In genomic region chr16:94289138-94290072, GRCm38 (mm10) we compare ENCODE assay signal across 8 mouse cellular contexts. TPM values are rescaled to one million over a fixed set of nuclear protein-coding genes. Genes with fewer than 3 reads are reported as not detected.
A peak's percentile ranks its signal among the peaks of the same experiment; 100 is the strongest.
DNase-seq lines count a peak whose midpoint lies in the region; ATAC-seq and TF ChIP-seq lines count a peak whose summit lies in the region.

No protein-coding gene starts in this region.

- H3K9ac ChIP-seq in embryonic facial prominence, embryonic 14.5 days (ENCODE audit: low read depth, low read length), result peak overlapping the region; percentile 80
- peak overlapping the region; percentile 39 for H3K9ac ChIP-seq in lung, postnatal 0 days (replicated peaks; ENCODE audit: low read depth)

- H3K36me3 ChIP-seq in embryonic facial prominence, embryonic 14.5 days (ENCODE audit: control insufficient read depth, insufficient read depth, low read length), result no peaks in the 10 kb centered on the region
- no peaks in the 10 kb centered on the region for H3K36me3 ChIP-seq in lung, postnatal 0 days (ENCODE audit: insufficient read depth, low read length)

- WGBS in embryonic facial prominence, embryonic 14.5 days, result 18% methylated on average over 22 of the region's 39 CpGs
- WGBS in lung, postnatal 0 days, result 12% methylated on average over 30 of the region's 39 CpGs

- 0 out of 2 replicates have a peak, but pooled peaks have one; percentile 16 for TF ChIP-seq CTCF in lung, postnatal 0 days (IDR thresholded peaks at IDR 0.05)

- no peaks in the 10 kb centered on the region for H3K27me3 ChIP-seq in embryonic facial prominence, embryonic 14.5 days (replicated peaks; ENCODE audit: control insufficient read depth, insufficient read depth, low read length)
- H3K27me3 ChIP-seq in lung, postnatal 0 days (replicated peaks; ENCODE audit: insufficient read depth, low read length), result no peaks in the 10 kb centered on the region

- H3K27ac ChIP-seq in embryonic facial prominence, embryonic 14.5 days (replicated peaks; ENCODE audit: low read depth, low read length), result no peak overlapping the region
- no peak overlapping the region; the same call in 1 of the 2 replicates for H3K27ac ChIP-seq in lung, postnatal 0 days (ENCODE audit: low read length)

- peak; percentile 35 to 47 for DNase-seq in adrenal gland, adult 18-20 months (ENCODE audit: low spot score in 2 of 2)
- DNase-seq in adrenal gland, adult 2 months, result no peak
- DNase-seq in embryonic facial prominence, embryonic 14.5 days (ENCODE audit: low spot score), result peak; percentile 55
- peak; percentile 26 to 47 for DNase-seq in heart, postnatal 36 days
- DNase-seq in layer of hippocampus, postnatal 25 days (ENCODE audit: extremely low spot score in 1 of 2, low spot score in 1 of 2), result peak; percentile 49 to 72
- no peak for DNase-seq in lung, postnatal 0 days (ENCODE audit: low spot score)
- DNase-seq in right cerebral cortex, postnatal 14 days, result peak; percentile 63

- H3K4me3 ChIP-seq in embryonic facial prominence, embryonic 14.5 days (ENCODE audit: low read depth, low read length), result peak overlapping the region; percentile 86
- peak overlapping the region; percentile 70 for H3K4me3 ChIP-seq in lung, postnatal 0 days (ENCODE audit: low read depth, low read length)

- peaks cover 4% of the 10 kb centered on the region for H3K4me1 ChIP-seq in embryonic facial prominence, embryonic 14.5 days (ENCODE audit: control insufficient read depth, insufficient read depth, low read length)
- no peaks in the 10 kb centered on the region; the same call in 1 of the 2 replicates for H3K4me1 ChIP-seq in lung, postnatal 0 days (ENCODE audit: insufficient read depth, low read depth, low read length)

- H3K9me3 ChIP-seq in embryonic facial prominence, embryonic 14.5 days (ENCODE audit: control insufficient read depth, low read length), result no peaks in the 10 kb centered on the region
- H3K9me3 ChIP-seq in lung, postnatal 0 days (ENCODE audit: low read length), result no peaks in the 10 kb centered on the region

- TF ChIP-seq EP300 in lung, postnatal 0 days (IDR thresholded peaks at IDR 0.05), result no peak

- intact Hi-C loops in heart, postnatal 36 days (cut with DNase I), result no loop called here

- ATAC-seq in activated CD4-positive, CD25-positive, alpha-beta regulatory T cell, adult 4 months, result peak; percentile 40
- peak; percentile 31; the same call in 1 of the 2 replicates for ATAC-seq in embryonic facial prominence, embryonic 14.5 days (ENCODE audit: low read depth)
- ATAC-seq in lung, postnatal 0 days, result peak; percentile 54

- H3K4me2 ChIP-seq in embryonic facial prominence, embryonic 14.5 days (ENCODE audit: low read depth, low read length), result peak overlapping the region; percentile 98
- peak overlapping the region; percentile 97 for H3K4me2 ChIP-seq in lung, postnatal 0 days (replicated peaks; ENCODE audit: low read depth, low read length)

RNA-seq across cellular contexts. Expression of gene Hlcs, which starts 24.0 kb away (rescaled TPM):
- total RNA-seq in adrenal gland, adult 18-20 months (2021), result 10 to 100 TPM; 14.8 to 16.5 TPM
- total RNA-seq in adrenal gland, adult 2 months (2021), result 10 to 100 TPM; 15.0 to 16.6 TPM
- polyA plus RNA-seq in adrenal gland, adult 2 months (2012; rRNA removed), result 10.3 and 10.4 TPM in 2 replicates
- polyA plus RNA-seq in activated CD4-positive, CD25-positive, alpha-beta regulatory T cell, adult 4 months (2017; shearing (Covaris generic)), result 1 to 10 TPM; 6.4 to 7.9 TPM
- polyA plus RNA-seq in embryonic facial prominence, embryonic 14.5 days (2014; fragmentation: Nextera tagmentation; extraction: Ambion mirVana), result 6.8 and 8.2 TPM in 2 replicates
- total RNA-seq in heart, postnatal 36 days (2021), result 1 to 10 TPM; 4.8 to 6.7 TPM
- total RNA-seq in layer of hippocampus, postnatal 25 days (2021), result 10 to 100 TPM; 12.4 to 13.7 TPM
- polyA plus RNA-seq in lung, postnatal 0 days (2015; fragmentation: Nextera tagmentation; extraction: Ambion mirVana), result 4.6 and 5.0 TPM in 2 replicates

RNA-seq across cellular contexts. Expression of gene Ripply3, which starts 38.8 kb away (rescaled TPM):
- total RNA-seq in adrenal gland, adult 18-20 months (2021), result 1 to 10 TPM; 5.1 to 5.3 TPM
- 1 to 10 TPM; 4.1 to 7.5 TPM for total RNA-seq in adrenal gland, adult 2 months (2021)
- polyA plus RNA-seq in adrenal gland, adult 2 months (2012; rRNA removed), result 2.4 and 3.0 TPM in 2 replicates
- polyA plus RNA-seq in activated CD4-positive, CD25-positive, alpha-beta regulatory T cell, adult 4 months (2017; shearing (Covaris generic)), result under 1 TPM in 1 of 2 experiments, not detected in 1; 0.36 TPM
- 4.9 and 6.9 TPM in 2 replicates for polyA plus RNA-seq in embryonic facial prominence, embryonic 14.5 days (2014; fragmentation: Nextera tagmentation; extraction: Ambion mirVana)
- 1 to 10 TPM; 3.7 to 5.1 TPM for total RNA-seq in heart, postnatal 36 days (2021)
- under 1 TPM; 0.17 to 0.23 TPM for total RNA-seq in layer of hippocampus, postnatal 25 days (2021)
- polyA plus RNA-seq in lung, postnatal 0 days (2015; fragmentation: Nextera tagmentation; extraction: Ambion mirVana), result 73.9 and 89.3 TPM in 2 replicates

Comparison
In these comparisons a context has a peak if more than half of its experiments do, and no peak if none do; other contexts are left out.
1. DNase-seq: peak in adrenal gland, adult 18-20 months (2 of 2), embryonic facial prominence, embryonic 14.5 days (single experiment), heart, postnatal 36 days (2 of 2), layer of hippocampus, postnatal 25 days (2 of 2) and right cerebral cortex, postnatal 14 days (single experiment); none in adrenal gland, adult 2 months (single experiment) and lung, postnatal 0 days (single experiment).
2. Peak in every context shown above with its lines, with median percentiles within 50 percentile points of each other: ATAC-seq.